Mouse (Mus musculus): ENCODE measurements around the gene Mcam. TPM values are rescaled to one million over a fixed set of nuclear protein-coding genes. Genes with fewer than 3 reads are reported as not detected.

The Mcam gene
- polyA plus RNA-seq, 1 experiment: 57.6 TPM

GRCm38 (mm10) chr9:44191166-44191565 lies 56.9 kb downstream of the Mcam start:
- Histone ChIP-seq H3K27ac (ENCODE audit: insufficient read depth, low read length) (no peak overlapping the region), H3K4me1 (ENCODE audit: control insufficient read depth, insufficient read depth, low read length) (no peaks in the 10 kb centered on the region), H3K27me3 (ENCODE audit: control insufficient read depth, insufficient read depth, low read length, poor library complexity, severe bottlenecking) (no peaks in the 10 kb centered on the region), H3K9ac (ENCODE audit: low read depth, poor library complexity, severe bottlenecking) (no peak overlapping the region), H3K9me3 (replicated peaks; ENCODE audit: control insufficient read depth, insufficient read depth, low read length, poor library complexity, severe bottlenecking) (no peaks in the 10 kb centered on the region), H3K36me3 (ENCODE audit: control insufficient read depth, insufficient read depth, low read length, poor library complexity, severe bottlenecking) (peaks cover 10% of the 10 kb centered on the region), H3K4me3 (ENCODE audit: low read depth, low read length) (no peak overlapping the region)
- TF ChIP-seq CTCF (IDR thresholded peaks at IDR 0.05; ENCODE audit: low read depth, low read length) (no peak), EP300 (IDR thresholded peaks at IDR 0.05; ENCODE audit: insufficient read depth, low read depth, low read length) (no peak), POLR2A (IDR thresholded peaks at IDR 0.05; ENCODE audit: insufficient read depth, low read length) (no peak)

GRCm38 (mm10) chr9:44192312-44192711 lies 58.0 kb downstream of the Mcam start:
- Histone ChIP-seq H3K27ac (ENCODE audit: insufficient read depth, low read length) (no peak overlapping the region), H3K4me3 (ENCODE audit: low read depth, low read length) (no peak overlapping the region), H3K4me1 (ENCODE audit: control insufficient read depth, insufficient read depth, low read length) (no peaks in the 10 kb centered on the region), H3K36me3 (ENCODE audit: control insufficient read depth, insufficient read depth, low read length, poor library complexity, severe bottlenecking) (peaks cover 12% of the 10 kb centered on the region), H3K9me3 (replicated peaks; ENCODE audit: control insufficient read depth, insufficient read depth, low read length, poor library complexity, severe bottlenecking) (no peaks in the 10 kb centered on the region), H3K9ac (ENCODE audit: low read depth, poor library complexity, severe bottlenecking) (no peak overlapping the region), H3K27me3 (ENCODE audit: control insufficient read depth, insufficient read depth, low read length, poor library complexity, severe bottlenecking) (no peaks in the 10 kb centered on the region)
- TF ChIP-seq CTCF (IDR thresholded peaks at IDR 0.05; ENCODE audit: low read depth, low read length): no peak
- TF ChIP-seq POLR2A (IDR thresholded peaks at IDR 0.05; ENCODE audit: insufficient read depth, low read length): no peak
- no peak for TF ChIP-seq EP300 (IDR thresholded peaks at IDR 0.05; ENCODE audit: insufficient read depth, low read depth, low read length)

Other genes with a start within 250 kb of the Mcam start
- gene Thy1, start 91.1 kb upstream of the Mcam start, polyA plus RNA-seq (2011; ENCODE audit: insufficient read depth, insufficient read length, low read depth, missing spikeins): 11.4 and 15.4 TPM in 2 replicates
- gene Usp2, start 67.4 kb upstream of the Mcam start, polyA plus RNA-seq (2011; ENCODE audit: insufficient read depth, insufficient read length, low read depth, missing spikeins): 9.6 and 14.2 TPM in 2 replicates
- gene Mfrp, start 32.7 kb upstream of the Mcam start, polyA plus RNA-seq (2011; ENCODE audit: insufficient read depth, insufficient read length, low read depth, missing spikeins): not detected in 2 replicates
- gene C1qtnf5, start 27.2 kb upstream of the Mcam start, polyA plus RNA-seq (2011; ENCODE audit: insufficient read depth, insufficient read length, low read depth, missing spikeins): not detected in 2 replicates
- 0.49 and 0.67 TPM in 2 replicates for gene Gm49380, start 21.0 kb upstream of the Mcam start, polyA plus RNA-seq (2011; ENCODE audit: insufficient read depth, insufficient read length, low read depth, missing spikeins)
- 34.1 and 34.3 TPM in 2 replicates for gene Rnf26, start 21.0 kb upstream of the Mcam start, polyA plus RNA-seq (2011; ENCODE audit: insufficient read depth, insufficient read length, low read depth, missing spikeins)
- 58.8 and 62.0 TPM in 2 replicates for gene Cbl, start 99.6 kb downstream of the Mcam start, polyA plus RNA-seq (2011; ENCODE audit: insufficient read depth, insufficient read length, low read depth, missing spikeins)
- gene Ccdc153, start 106.2 kb downstream of the Mcam start, polyA plus RNA-seq (2011; ENCODE audit: insufficient read depth, insufficient read length, low read depth, missing spikeins): not detected in 2 replicates
- not detected in 2 replicates for gene Pdzd3, start 117.0 kb downstream of the Mcam start, polyA plus RNA-seq (2011; ENCODE audit: insufficient read depth, insufficient read length, low read depth, missing spikeins)
- 1.6 and 2.3 TPM in 2 replicates for gene Nlrx1, start 134.1 kb downstream of the Mcam start, polyA plus RNA-seq (2011; ENCODE audit: insufficient read depth, insufficient read length, low read depth, missing spikeins)
- 0.62 and 1.3 TPM in 2 replicates for gene Abcg4, start 154.1 kb downstream of the Mcam start, polyA plus RNA-seq (2011; ENCODE audit: insufficient read depth, insufficient read length, low read depth, missing spikeins)
- gene Hinfp, start 171.2 kb downstream of the Mcam start, polyA plus RNA-seq (2011; ENCODE audit: insufficient read depth, insufficient read length, low read depth, missing spikeins): 24.8 and 27.8 TPM in 2 replicates
- 5.1 and 7.0 TPM in 2 replicates for gene C2cd2l, start 185.8 kb downstream of the Mcam start, polyA plus RNA-seq (2011; ENCODE audit: insufficient read depth, insufficient read length, low read depth, missing spikeins)
- 13.7 and 17.4 TPM in 2 replicates for gene Dpagt1, start 191.6 kb downstream of the Mcam start, polyA plus RNA-seq (2011; ENCODE audit: insufficient read depth, insufficient read length, low read depth, missing spikeins)
- gene H2afx, start 200.2 kb downstream of the Mcam start, polyA plus RNA-seq (2011; ENCODE audit: insufficient read depth, insufficient read length, low read depth, missing spikeins): 173 and 202 TPM in 2 replicates
- gene Hmbs, start 209.8 kb downstream of the Mcam start, polyA plus RNA-seq (2011; ENCODE audit: insufficient read depth, insufficient read length, low read depth, missing spikeins): 76.5 and 80.3 TPM in 2 replicates
- gene Vps11, start 227.2 kb downstream of the Mcam start, polyA plus RNA-seq (2011; ENCODE audit: insufficient read depth, insufficient read length, low read depth, missing spikeins): 26.7 and 30.5 TPM in 2 replicates
- gene Hyou1, start 245.0 kb downstream of the Mcam start, polyA plus RNA-seq (2011; ENCODE audit: insufficient read depth, insufficient read length, low read depth, missing spikeins): 114 and 147 TPM in 2 replicates

Measured in ES-Bruce4 (cell line).